Mouse (Mus musculus) forebrain, postnatal 0 days (tissue): ENCODE data around the gene Tmc5. TPM values are rescaled to one million over a fixed set of nuclear protein-coding genes. Genes with fewer than 3 reads are reported as not detected.

Experiments used
- ATAC-seq: fragments of 200-750 bp; cut with Nextera tagmentation; 2 replicates; pipeline ENCODE4 v1.8.0; 2017; ENCODE audit warnings: mild to moderate bottlenecking, moderate library complexity
- DNase-seq: peaks from one replicate; pipeline ENCODE4 v3.0.0-alpha.2; 2015
- H3K27ac ChIP-seq: fragments of 300-500 bp; sonication (generic); 2 replicates; pipeline ENCODE4 v1.5.1; 2014; ENCODE audit warnings: low read depth, mild to moderate bottlenecking, antibody characterized with exemption, low read length, moderate library complexity, mixed read lengths
- H3K27me3 ChIP-seq: fragments of 300-500 bp; sonication (generic); 2 replicates; pipeline ENCODE4 v1.6.1; 2014; ENCODE audit warnings: mild to moderate bottlenecking, low read length, mixed read lengths; ENCODE audit not compliant: insufficient read depth
- H3K36me3 ChIP-seq: fragments of 300-500 bp; sonication (generic); 2 replicates; pipeline ENCODE4 v1.6.1; 2014; ENCODE audit warnings: mild to moderate bottlenecking, moderate library complexity; ENCODE audit not compliant: insufficient read depth
- H3K4me1 ChIP-seq: fragments of 300-500 bp; sonication (generic); 2 replicates; pipeline ENCODE4 v1.6.1; 2014; ENCODE audit warnings: antibody characterized with exemption; ENCODE audit not compliant: insufficient read depth
- H3K4me2 ChIP-seq: fragments of 300-500 bp; sonication (generic); 2 replicates; pipeline ENCODE4 v1.6.1; 2014; ENCODE audit warnings: low read depth, mild to moderate bottlenecking, moderate library complexity
- H3K4me3 ChIP-seq: fragments of 300-500 bp; sonication (generic); 2 replicates; pipeline ENCODE4 v1.5.1; 2014; ENCODE audit warnings: low read depth, low read length, mixed read lengths
- H3K9ac ChIP-seq: fragments of 300-500 bp; sonication (generic); 2 replicates; pipeline ENCODE4 v1.6.1; 2014; ENCODE audit warnings: mild to moderate bottlenecking
- H3K9me3 ChIP-seq: fragments of 300-500 bp; sonication (generic); 2 replicates; pipeline ENCODE4 v1.6.1; 2016; ENCODE audit warnings: low read length
- CTCF ChIP-seq: sonication (generic); IDR thresholded peaks from 2 replicates; pipeline ENCODE4 v1.5.1; 2016; ENCODE audit warnings: antibody characterized with exemption, control low read depth, low read depth
- WGBS: fragments of 180-500 bp; shearing (Covaris S2); extraction: QIAGEN DNeasy Blood & Tissue Kit; methylation state at CpG from one replicate; pipeline ENCODE4 v1.1.7; 2014; 5-methylcytosine and 5-hydroxymethylcytosine counted together
- polyA plus RNA-seq: library from polyadenylated mRNA; unstranded; fragments of >200 nt; fragmentation: Nextera tagmentation; extraction: Ambion mirVana; gene quantifications from 2 replicates; pipeline ENCODE4 v1.2.1, GENCODE M21; 2015
- total RNA-seq: library from RNA; depleted of rRNA; stranded (reverse); fragments of >200 nt; gene quantifications from 2 replicates; pipeline ENCODE4 v1.2.3, GENCODE M21; 2014

Tmc5 gene
- total and polyA plus RNA-seq, 2 experiments from 2014 or later = 0.19 to 0.38 TPM

GRCm38 (mm10) chr7:118689088-118689487 is 92.0 kb downstream of the Tmc5 start:
- no peaks in the 10 kb centered on the region for H3K9me3 ChIP-seq
- H3K4me1 ChIP-seq = no peaks in the 10 kb centered on the region
- H3K27me3 ChIP-seq = no peaks in the 10 kb centered on the region
- H3K27ac ChIP-seq = no peak overlapping the region
- no peak for DNase-seq
- peak; percentile 25; the same call in 1 of the 2 replicates for ATAC-seq
- H3K9ac ChIP-seq = no peak overlapping the region
- H3K36me3 ChIP-seq = peaks cover 62% of the 10 kb centered on the region
- H3K4me3 ChIP-seq = no peak overlapping the region
- WGBS = 71% methylated on average over 7 of the region's 7 CpGs
- no peak overlapping the region for H3K4me2 ChIP-seq
- no peak for TF ChIP-seq CTCF

GRCm38 (mm10) chr7:118691287-118691686 is 94.2 kb downstream of the Tmc5 start:
- Histone ChIP-seq H3K36me3 (peaks cover 81% of the 10 kb centered on the region), H3K27ac (no peak overlapping the region)
- 96% methylated on average over 2 of the region's 2 CpGs for whole genome bisulfite sequencing

GRCm38 (mm10) chr7:118696146-118696545 is 99.0 kb downstream of the Tmc5 start:
- H3K9me3 ChIP-seq = no peaks in the 10 kb centered on the region
- TF ChIP-seq CTCF = no peak
- H3K4me2 ChIP-seq = no peak overlapping the region
- WGBS = 94% methylated on average over 6 of the region's 6 CpGs
- H3K27me3 ChIP-seq = no peaks in the 10 kb centered on the region
- DNase-seq = no peak
- peaks cover 70% of the 10 kb centered on the region for H3K36me3 ChIP-seq
- H3K9ac ChIP-seq = no peak overlapping the region
- no peak overlapping the region for H3K4me3 ChIP-seq
- H3K27ac ChIP-seq = no peak overlapping the region
- no peaks in the 10 kb centered on the region for H3K4me1 ChIP-seq
- ATAC-seq = no peak

More at GRCm38 (mm10) chr7:118691287-118691686, 94.2 kb downstream of the Tmc5 start:
- H3K9me3 ChIP-seq = no peaks in the 10 kb centered on the region
- ATAC-seq = no peak
- no peak for TF ChIP-seq CTCF
- no peak overlapping the region for H3K4me3 ChIP-seq
- no peak overlapping the region for H3K4me2 ChIP-seq
- no peak for DNase-seq
- H3K4me1 ChIP-seq = no peaks in the 10 kb centered on the region
- H3K27me3 ChIP-seq = no peaks in the 10 kb centered on the region
- H3K9ac ChIP-seq = no peak overlapping the region

- H3K27ac ChIP-seq = no peak overlapping the region
- TF ChIP-seq CTCF = no peak
- no peak overlapping the region for H3K4me3 ChIP-seq
- no peak for DNase-seq
- no peaks in the 10 kb centered on the region for H3K27me3 ChIP-seq
- H3K9ac ChIP-seq = no peak overlapping the region
- H3K4me2 ChIP-seq = no peak overlapping the region
- no peaks in the 10 kb centered on the region for H3K9me3 ChIP-seq
- WGBS = 80% methylated on average over 4 of the region's 4 CpGs
- ATAC-seq = no peak
- H3K36me3 ChIP-seq = peaks cover 60% of the 10 kb centered on the region
- no peaks in the 10 kb centered on the region for H3K4me1 ChIP-seq
These were observed 100.1 kb downstream of the Tmc5 start for GRCm38 (mm10) chr7:118697168-118697567.

- H3K9ac ChIP-seq = no peak overlapping the region
- H3K4me2 ChIP-seq = no peak overlapping the region
- 96% methylated on average over 9 of the region's 9 CpGs for WGBS
- H3K9me3 ChIP-seq = no peaks in the 10 kb centered on the region
- TF ChIP-seq CTCF = no peak
- H3K27me3 ChIP-seq = no peaks in the 10 kb centered on the region
- no peak overlapping the region for H3K4me3 ChIP-seq
- ATAC-seq = no peak
- no peak overlapping the region for H3K27ac ChIP-seq
- peaks cover 48% of the 10 kb centered on the region for H3K36me3 ChIP-seq
- 0 out of 2 replicates have a peak, but pooled peaks cover 7% of the 10 kb centered on the region for H3K4me1 ChIP-seq
- DNase-seq = no peak
These were observed 101.8 kb downstream of the Tmc5 start for GRCm38 (mm10) chr7:118698882-118699281.

- Histone ChIP-seq H3K4me3 (no peak overlapping the region), H3K9ac (no peak overlapping the region), H3K4me2 (no peak overlapping the region), H3K36me3 (peaks cover 9% of the 10 kb centered on the region; the same call in 1 of the 2 replicates), H3K9me3 (no peaks in the 10 kb centered on the region), H3K27ac (no peak overlapping the region), H3K4me1 (peaks cover 22% of the 10 kb centered on the region), H3K27me3 (no peaks in the 10 kb centered on the region)
- ATAC-seq (no peak), DNase-seq (no peak)
- 83% methylated on average over 15 of the region's 15 CpGs for WGBS
- no peak for TF ChIP-seq CTCF
These were observed 106.1 kb downstream of the Tmc5 start for GRCm38 (mm10) chr7:118703144-118703561.

GRCm38 (mm10) chr7:118704001-118704850 is 107.1 kb downstream of the Tmc5 start:
- no peak for ATAC-seq
- no peak for DNase-seq
- no peak for TF ChIP-seq CTCF
- 0 out of 2 replicates have a peak overlapping the region, but pooled peaks have one; percentile 94 for H3K27ac ChIP-seq
- H3K4me1 ChIP-seq = peaks cover 22% of the 10 kb centered on the region
- peak overlapping the region; percentile 93 for H3K9ac ChIP-seq
- H3K9me3 ChIP-seq = no peaks in the 10 kb centered on the region
- H3K4me2 ChIP-seq = peak overlapping the region; percentile 63
- no peaks in the 10 kb centered on the region; the same call in 1 of the 2 replicates for H3K36me3 ChIP-seq
- peak overlapping the region; percentile 86 for H3K4me3 ChIP-seq
- 68% methylated on average over 9 of the region's 9 CpGs for WGBS
- H3K27me3 ChIP-seq = no peaks in the 10 kb centered on the region
